Mouse (Mus musculus) kidney, embryonic 15.5 days (tissue): ENCODE results near the gene Wnt3. TPM values are rescaled to one million over a fixed set of nuclear protein-coding genes. Genes with fewer than 3 reads are reported as not detected.
"Not testable (repeated sequence)": the region's sequence is repeated elsewhere in the genome, so short reads cannot be mapped to it uniquely, and the experiment has no call there.

ENCODE experiments used
- ATAC-seq: fragments of 200-750 bp; cut with Nextera tagmentation; replicated peaks from 2 replicates; pipeline ENCODE4 v1.8.0; 2017; ENCODE audit warnings: moderate TSS enrichment; ENCODE audit not compliant: low FRiP score
- H3K27ac ChIP-seq: fragments of 300-500 bp; sonication (generic); 2 replicates; pipeline ENCODE4 v1.5.1; 2015; ENCODE audit warnings: mild to moderate bottlenecking, inconsistent platforms
- H3K27me3 ChIP-seq: fragments of 300-500 bp; sonication (generic); 2 replicates; pipeline ENCODE4 v1.6.1; 2015; ENCODE audit warnings: inconsistent platforms
- H3K36me3 ChIP-seq: fragments of 300-500 bp; sonication (generic); 2 replicates; pipeline ENCODE4 v1.6.1; 2015; ENCODE audit warnings: inconsistent platforms
- H3K4me1 ChIP-seq: fragments of 300-500 bp; sonication (generic); 2 replicates; pipeline ENCODE4 v1.6.1; 2015; ENCODE audit warnings: inconsistent platforms
- H3K4me2 ChIP-seq: fragments of 300-500 bp; sonication (generic); 2 replicates; pipeline ENCODE4 v1.6.1; 2015; ENCODE audit warnings: moderate library complexity, mild to moderate bottlenecking, inconsistent platforms
- H3K4me3 ChIP-seq: fragments of 300-500 bp; sonication (generic); replicated peaks from 2 replicates; pipeline ENCODE4 v1.5.1; 2015; ENCODE audit warnings: mild to moderate bottlenecking, inconsistent platforms
- H3K9ac ChIP-seq: fragments of 300-500 bp; sonication (generic); 2 replicates; pipeline ENCODE4 v1.6.1; 2015; ENCODE audit warnings: mild to moderate bottlenecking, inconsistent platforms
- H3K9me3 ChIP-seq: fragments of 300-500 bp; sonication (generic); replicated peaks from 2 replicates; pipeline ENCODE4 v1.6.1; 2016; ENCODE audit warnings: inconsistent platforms
- WGBS: fragments of 180-500 bp; shearing (Covaris S2); methylation state at CpG from one replicate; pipeline ENCODE4 v1.1.7; 2015; ENCODE audit warnings: mixed read lengths; 5-methylcytosine and 5-hydroxymethylcytosine counted together
- polyA plus RNA-seq: library from polyadenylated mRNA; unstranded; fragments of >200 nt; fragmentation: Nextera tagmentation; extraction: Ambion mirVana; gene quantifications from 2 replicates; pipeline ENCODE4 v1.2.1, GENCODE M21; 2015

The Wnt3 gene
- polyA plus RNA-seq, 1 experiment from 2014 or later = 0.19 TPM

GRCm38 (mm10) chr11:103758054-103758453, 15.9 kb upstream of the Wnt3 start:
- no peak overlapping the region for H3K9ac ChIP-seq
- H3K4me2 ChIP-seq = no peak overlapping the region
- no peak for ATAC-seq
- H3K27ac ChIP-seq = no peak overlapping the region
- peaks cover 50% of the 10 kb centered on the region for H3K27me3 ChIP-seq
- no peaks in the 10 kb centered on the region for H3K36me3 ChIP-seq
- H3K4me3 ChIP-seq = no peak overlapping the region
- peaks cover 5% of the 10 kb centered on the region; the same call in 1 of the 2 replicates for H3K4me1 ChIP-seq
- WGBS = 48% methylated on average over 11 of the region's 11 CpGs
- H3K9me3 ChIP-seq = peaks cover 2% of the 10 kb centered on the region; the same call in 1 of the 2 replicates

GRCm38 (mm10) chr11:103758706-103759105, 15.2 kb upstream of the Wnt3 start:
- Histone ChIP-seq H3K4me2 (no peak overlapping the region), H3K9ac (no peak overlapping the region), H3K36me3 (no peaks in the 10 kb centered on the region), H3K9me3 (peaks cover 2% of the 10 kb centered on the region; the same call in 1 of the 2 replicates), H3K4me3 (no peak overlapping the region), H3K4me1 (peaks cover 5% of the 10 kb centered on the region; the same call in 1 of the 2 replicates), H3K27me3 (peaks cover 46% of the 10 kb centered on the region), H3K27ac (no peak overlapping the region)
- 11% methylated on average over 6 of the region's 6 CpGs for WGBS
- no peak for ATAC-seq

- Histone ChIP-seq H3K4me1 (peaks cover 5% of the 10 kb centered on the region; the same call in 1 of the 2 replicates), H3K36me3 (no peaks in the 10 kb centered on the region), H3K27me3 (peaks cover 40% of the 10 kb centered on the region), H3K4me2 (no peak overlapping the region), H3K9me3 (peaks cover 2% of the 10 kb centered on the region; the same call in 1 of the 2 replicates), H3K4me3 (no peak overlapping the region), H3K9ac (no peak overlapping the region), H3K27ac (no peak overlapping the region)
- ATAC-seq = no peak
- WGBS = 59% methylated on average over 7 of the region's 7 CpGs
These were observed 13.8 kb upstream of the Wnt3 start for GRCm38 (mm10) chr11:103760101-103760500.

- 93% methylated on average over 5 of the region's 5 CpGs for WGBS
- H3K27me3 ChIP-seq = peaks cover 38% of the 10 kb centered on the region
- not testable (repeated sequence) for ATAC-seq
These were observed 13.1 kb upstream of the Wnt3 start for GRCm38 (mm10) chr11:103760891-103761290.

GRCm38 (mm10) chr11:103763410-103764163, 10.4 kb upstream of the Wnt3 start:
- Histone ChIP-seq H3K9me3 (peaks cover 2% of the 10 kb centered on the region; the same call in 1 of the 2 replicates), H3K27ac (no peak overlapping the region), H3K9ac (no peak overlapping the region), H3K36me3 (no peaks in the 10 kb centered on the region), H3K27me3 (peaks cover 56% of the 10 kb centered on the region), H3K4me2 (no peak overlapping the region), H3K4me1 (peaks cover 3% of the 10 kb centered on the region; the same call in 1 of the 2 replicates), H3K4me3 (no peak overlapping the region)
- 21% methylated on average over 10 of the region's 10 CpGs for WGBS
- ATAC-seq = no peak

More at GRCm38 (mm10) chr11:103760891-103761290, 13.1 kb upstream of the Wnt3 start:
- H3K4me1 ChIP-seq, H3K9ac ChIP-seq, H3K4me3 ChIP-seq, H3K9me3 ChIP-seq, H3K4me2 ChIP-seq, H3K27ac ChIP-seq, H3K36me3 ChIP-seq: not testable (repeated sequence)

GRCm38 (mm10) chr11:103764601-103765000, 9.3 kb upstream of the Wnt3 start:
- Histone ChIP-seq H3K4me2 (no peak overlapping the region), H3K9ac (no peak overlapping the region), H3K4me1 (no peaks in the 10 kb centered on the region), H3K4me3 (no peak overlapping the region), H3K27ac (no peak overlapping the region), H3K9me3 (peaks cover 2% of the 10 kb centered on the region; the same call in 1 of the 2 replicates), H3K36me3 (no peaks in the 10 kb centered on the region), H3K27me3 (peaks cover 58% of the 10 kb centered on the region)
- WGBS = 66% methylated on average over 6 of the region's 6 CpGs
- ATAC-seq = no peak

GRCm38 (mm10) chr11:103765556-103766011, 8.4 kb upstream of the Wnt3 start:
- H3K36me3 ChIP-seq = no peaks in the 10 kb centered on the region
- no peak overlapping the region for H3K9ac ChIP-seq
- ATAC-seq = no peak
- peaks cover 64% of the 10 kb centered on the region for H3K27me3 ChIP-seq
- no peak overlapping the region for H3K27ac ChIP-seq
- no peak overlapping the region for H3K4me3 ChIP-seq
- peaks cover 2% of the 10 kb centered on the region; the same call in 1 of the 2 replicates for H3K9me3 ChIP-seq
- H3K4me1 ChIP-seq = no peaks in the 10 kb centered on the region
- H3K4me2 ChIP-seq = no peak overlapping the region
- 14% methylated on average over 6 of the region's 6 CpGs for WGBS

GRCm38 (mm10) chr11:103771160-103771817, 2.7 kb upstream of the Wnt3 start:
- no peaks in the 10 kb centered on the region for H3K36me3 ChIP-seq
- no peaks in the 10 kb centered on the region for H3K9me3 ChIP-seq
- no peak overlapping the region for H3K4me2 ChIP-seq
- H3K27me3 ChIP-seq = peaks cover 98% of the 10 kb centered on the region
- H3K4me1 ChIP-seq = peaks cover 36% of the 10 kb centered on the region
- WGBS = 2% methylated on average over 19 of the region's 19 CpGs
- no peak overlapping the region for H3K27ac ChIP-seq
- H3K4me3 ChIP-seq = no peak overlapping the region
- ATAC-seq = no peak
- no peak overlapping the region for H3K9ac ChIP-seq

- WGBS = 1% methylated on average over 23 of the region's 23 CpGs
- no peak for ATAC-seq
- no peaks in the 10 kb centered on the region for H3K36me3 ChIP-seq
- peaks cover 37% of the 10 kb centered on the region for H3K4me1 ChIP-seq
- H3K27me3 ChIP-seq = peaks cover 100% of the 10 kb centered on the region
- no peak overlapping the region for H3K9ac ChIP-seq
- peak overlapping the region; percentile 29 for H3K4me3 ChIP-seq
- no peaks in the 10 kb centered on the region for H3K9me3 ChIP-seq
- peak overlapping the region; percentile 53 for H3K4me2 ChIP-seq
- H3K27ac ChIP-seq = no peak overlapping the region
These were observed 1.2 kb upstream of the Wnt3 start for GRCm38 (mm10) chr11:103772505-103773386.

GRCm38 (mm10) chr11:103774228-103774530, 229 bp downstream of the Wnt3 start:
- Histone ChIP-seq H3K27ac (no peak overlapping the region), H3K27me3 (peaks cover 98% of the 10 kb centered on the region), H3K9ac (no peak overlapping the region), H3K4me3 (peak overlapping the region; percentile 29), H3K36me3 (no peaks in the 10 kb centered on the region), H3K9me3 (no peaks in the 10 kb centered on the region), H3K4me1 (peaks cover 39% of the 10 kb centered on the region), H3K4me2 (peak overlapping the region; percentile 53)
- 2% methylated on average over 19 of the region's 19 CpGs for WGBS
- no peak for ATAC-seq

- no peak overlapping the region for H3K27ac ChIP-seq
- peak; percentile 40; the same call in 1 of the 2 replicates for ATAC-seq
- no peaks in the 10 kb centered on the region for H3K36me3 ChIP-seq
- no peaks in the 10 kb centered on the region for H3K9me3 ChIP-seq
- peaks cover 48% of the 10 kb centered on the region for H3K27me3 ChIP-seq
- H3K4me3 ChIP-seq = no peak overlapping the region
- H3K4me2 ChIP-seq = no peak overlapping the region
- peaks cover 9% of the 10 kb centered on the region for H3K4me1 ChIP-seq
- no peak overlapping the region for H3K9ac ChIP-seq
- 21% methylated on average over 9 of the region's 9 CpGs for WGBS
These were observed 6.2 kb downstream of the Wnt3 start for GRCm38 (mm10) chr11:103780152-103780551.
